Mouse (Mus musculus) gonadal fat pad, adult 2 months (tissue): Measurements from ENCODE around the gene Olfr796. TPM values are rescaled to one million over a fixed set of nuclear protein-coding genes. Genes with fewer than 3 reads are reported as not detected.

ENCODE experiments used
- DNase-seq: peaks from one replicate; pipeline ENCODE4 v3.0.0-alpha.2; 2012; ENCODE audit warnings: low read depth
- polyA plus RNA-seq: library from polyadenylated mRNA; depleted of rRNA; stranded (reverse); fragments of >200 nt; gene quantifications from 2 replicates; pipeline ENCODE4 v1.2.3, GENCODE M21; 2012; rRNA removed

Gene Olfr796
- polyA plus RNA-seq, result not detected in 2 replicates

GRCm38 (mm10) chr10:129612470-129612869 is at the start of gene Olfr796:
TSS of gene Olfr796 (minus strand) at chr10:129612570.
- no peak for DNase-seq

DNA sequence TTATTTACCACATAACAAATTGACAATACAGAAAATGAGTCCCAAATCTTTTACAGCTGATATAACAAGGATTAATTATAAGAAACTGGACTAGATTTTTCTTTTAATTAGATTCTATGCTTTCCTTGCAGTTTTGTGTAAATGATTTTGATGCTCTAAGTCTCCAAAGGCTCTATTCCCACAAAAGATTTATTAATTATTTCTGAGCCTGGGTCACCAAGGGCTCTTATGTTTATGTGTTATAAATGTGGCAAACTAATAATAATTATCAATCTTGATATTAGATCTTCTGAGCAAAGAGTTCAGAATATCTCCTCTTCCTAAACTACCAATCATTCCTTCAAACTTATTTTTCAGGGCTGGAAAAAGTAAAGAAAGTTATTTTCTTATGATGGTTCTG is 45.0 kb upstream of the Olfr796 start, which contains the start of gene Olfr800:
Gene Olfr800 (plus strand): TSS at position 301 of the 400 bp plus-strand sequence.
- DNase-seq, result no peak

DNA sequence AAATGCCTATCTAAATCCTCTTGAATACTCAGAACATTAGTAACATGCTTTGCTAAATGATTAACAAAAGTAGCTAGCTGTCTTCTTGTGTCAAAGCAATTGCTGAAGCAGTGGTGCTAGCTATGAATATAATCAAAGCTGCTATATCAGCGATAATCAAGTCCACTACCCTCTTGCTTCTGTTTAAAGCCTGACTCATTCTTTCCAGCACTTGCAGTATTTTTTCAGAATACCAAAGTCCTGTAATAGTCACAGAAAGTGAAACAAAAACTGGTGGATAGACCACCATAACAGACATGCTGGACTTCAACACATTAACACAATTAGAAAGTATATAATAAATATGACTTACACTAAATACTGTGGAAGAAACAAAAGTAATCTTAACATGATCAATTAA is 39.4 kb upstream of the Olfr796 start:
- no peak for DNase-seq

- DNase-seq, result no peak
Measured at GRCm38 (mm10) chr10:129637184-129637583, 24.8 kb upstream of the Olfr796 start, which contains the start of gene Olfr799. TSS of gene Olfr799 (plus strand) at chr10:129637484.

DNA sequence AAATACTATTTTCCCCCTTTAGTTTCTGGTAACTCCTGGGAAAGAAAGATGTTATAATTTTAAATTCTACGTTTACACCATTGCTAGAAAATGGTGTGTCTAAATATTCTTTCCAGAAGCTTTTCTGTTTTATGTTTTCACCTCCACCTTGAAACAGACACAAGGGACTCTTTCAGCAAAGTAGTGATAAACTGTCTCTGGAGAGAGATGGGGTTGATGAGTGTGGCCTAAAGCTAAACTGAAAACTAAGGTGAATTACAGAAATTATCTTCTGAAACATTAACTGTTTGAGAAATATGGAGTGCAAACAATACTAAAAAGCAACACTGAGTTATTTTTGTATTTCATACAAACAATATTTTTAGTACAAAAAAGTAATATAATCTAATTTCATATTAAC is 15.5 kb upstream of the Olfr796 start, which contains the start of gene Olfr798:
Gene Olfr798 (minus strand): TSS at position 101 of the 400 bp plus-strand sequence.
- no peak for DNase-seq

DNA sequence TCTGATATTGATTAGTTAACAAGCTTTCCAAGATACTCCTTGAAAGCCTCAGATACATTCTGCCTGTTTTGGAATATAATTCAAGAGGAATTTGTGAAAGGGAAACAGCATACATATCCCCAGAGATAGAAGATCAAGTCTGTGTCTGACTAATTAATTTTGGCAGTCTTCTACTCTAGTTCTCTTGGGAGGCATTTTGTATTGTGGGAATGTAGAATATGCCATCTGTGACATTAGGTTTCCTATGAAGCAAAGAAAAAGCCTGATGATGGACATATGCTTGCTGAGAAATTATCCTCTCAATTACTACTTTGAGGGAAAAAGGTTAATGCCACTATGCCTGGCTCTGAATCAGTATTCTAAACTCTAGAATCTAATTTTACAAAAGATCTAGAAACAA is 10.9 kb upstream of the Olfr796 start:
- DNase-seq, result no peak

DNA sequence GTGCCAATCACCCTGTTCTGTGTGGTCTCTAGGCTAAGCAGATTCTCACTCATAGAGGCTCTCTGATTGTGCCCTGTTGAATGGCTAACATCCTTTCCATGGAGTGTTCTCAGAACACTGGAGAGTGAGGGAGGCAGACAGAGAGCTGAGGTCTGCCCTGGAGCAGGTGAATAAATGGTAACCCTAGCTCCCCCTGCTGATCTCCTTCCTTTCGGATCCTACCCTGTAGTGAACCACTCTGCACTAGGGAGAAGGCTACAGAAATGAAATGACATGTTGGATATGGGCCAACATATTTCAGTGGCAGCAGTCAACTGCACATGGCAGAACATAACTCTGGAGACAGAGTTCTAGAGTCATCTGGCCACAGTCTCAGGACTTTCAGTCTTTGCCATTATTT is 9.4 kb upstream of the Olfr796 start:
- no peak for DNase-seq

DNA sequence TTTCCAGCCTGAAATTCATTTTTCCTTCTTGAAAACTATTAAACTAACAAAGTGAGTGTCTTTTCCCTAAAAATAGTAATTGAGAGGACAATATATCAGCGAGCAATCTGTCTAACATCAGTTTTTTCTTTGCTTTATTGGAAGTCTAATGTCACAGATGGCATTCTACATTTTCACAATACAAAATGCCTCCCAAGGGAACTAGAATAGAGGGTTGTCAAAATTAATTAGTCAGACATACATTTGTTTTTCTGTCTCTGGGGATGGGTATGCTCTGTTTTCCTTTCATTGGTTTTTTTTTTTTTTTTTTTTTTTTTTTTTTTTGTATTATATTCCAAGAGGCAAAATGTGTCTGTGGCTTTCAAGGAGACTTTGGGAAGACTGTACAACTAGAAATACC is 35.3 kb downstream of the Olfr796 start:
- no peak for DNase-seq

GRCm38 (mm10) chr10:129567355-129567754 is 45.0 kb downstream of the Olfr796 start, which contains the start of gene Olfr794:
TSS of gene Olfr794 (plus strand) at chr10:129567655.
- DNase-seq, result no peak

Other genes starting within 250 kb of the Olfr796 start
- gene Olfr784, start 228.5 kb downstream of the Olfr796 start, polyA plus RNA-seq, result 0.03 and 0.05 TPM in 2 replicates
- not detected in 2 replicates for gene Olfr785, start 207.1 kb downstream of the Olfr796 start, polyA plus RNA-seq
- not detected in 2 replicates for gene Olfr786, start 185.3 kb downstream of the Olfr796 start, polyA plus RNA-seq
- gene Olfr787, start 150.7 kb downstream of the Olfr796 start, polyA plus RNA-seq, result not detected in 2 replicates
- gene Olfr788, start 141.6 kb downstream of the Olfr796 start, polyA plus RNA-seq, result not detected in 2 replicates
- not detected in 2 replicates for gene Olfr789, start 127.8 kb downstream of the Olfr796 start, polyA plus RNA-seq
- gene Olfr790, start 114.1 kb downstream of the Olfr796 start, polyA plus RNA-seq, result not detected in 2 replicates
- not detected in 2 replicates for gene Olfr791, start 90.8 kb downstream of the Olfr796 start, polyA plus RNA-seq
- gene Olfr792, start 73.4 kb downstream of the Olfr796 start, polyA plus RNA-seq, result not detected in 2 replicates
- not detected in 2 replicates for gene Olfr794, start 44.9 kb downstream of the Olfr796 start, polyA plus RNA-seq
- not detected in 2 replicates for gene Olfr798, start 15.4 kb upstream of the Olfr796 start, polyA plus RNA-seq
- not detected in 2 replicates for gene Olfr799, start 24.9 kb upstream of the Olfr796 start, polyA plus RNA-seq
- gene Olfr800, start 45.1 kb upstream of the Olfr796 start, polyA plus RNA-seq, result not detected in 2 replicates
- not detected in 2 replicates for gene Olfr801, start 61.3 kb upstream of the Olfr796 start, polyA plus RNA-seq
- not detected in 2 replicates for gene Olfr802, start 75.6 kb upstream of the Olfr796 start, polyA plus RNA-seq
- gene Olfr803, start 81.7 kb upstream of the Olfr796 start, polyA plus RNA-seq, result not detected in 2 replicates
- not detected in 2 replicates for gene Olfr804, start 90.6 kb upstream of the Olfr796 start, polyA plus RNA-seq
- gene Olfr805, start 116.8 kb upstream of the Olfr796 start, polyA plus RNA-seq, result not detected in 2 replicates
- gene Olfr806, start 129.4 kb upstream of the Olfr796 start, polyA plus RNA-seq, result not detected in 2 replicates
- not detected in 2 replicates for gene Olfr807, start 145.2 kb upstream of the Olfr796 start, polyA plus RNA-seq
- gene Olfr808, start 152.9 kb upstream of the Olfr796 start, polyA plus RNA-seq, result not detected in 2 replicates
- not detected in 2 replicates for gene Olfr809, start 162.1 kb upstream of the Olfr796 start, polyA plus RNA-seq
- gene Olfr810, start 182.3 kb upstream of the Olfr796 start, polyA plus RNA-seq, result not detected in 2 replicates
- not detected in 2 replicates for gene Olfr811, start 191.8 kb upstream of the Olfr796 start, polyA plus RNA-seq
- not detected in 2 replicates for gene Olfr812, start 233.5 kb upstream of the Olfr796 start, polyA plus RNA-seq
- not detected in 2 replicates for gene Olfr813, start 242.8 kb upstream of the Olfr796 start, polyA plus RNA-seq